Mouse (Mus musculus): ENCODE measurements around the gene Mroh2a. TPM values are rescaled to one million over a fixed set of nuclear protein-coding genes. Genes with fewer than 3 reads are reported as not detected.

Gene Mroh2a
- polyA plus RNA-seq, 1 experiment from 2014 or later, result 0.68 TPM

DNA sequence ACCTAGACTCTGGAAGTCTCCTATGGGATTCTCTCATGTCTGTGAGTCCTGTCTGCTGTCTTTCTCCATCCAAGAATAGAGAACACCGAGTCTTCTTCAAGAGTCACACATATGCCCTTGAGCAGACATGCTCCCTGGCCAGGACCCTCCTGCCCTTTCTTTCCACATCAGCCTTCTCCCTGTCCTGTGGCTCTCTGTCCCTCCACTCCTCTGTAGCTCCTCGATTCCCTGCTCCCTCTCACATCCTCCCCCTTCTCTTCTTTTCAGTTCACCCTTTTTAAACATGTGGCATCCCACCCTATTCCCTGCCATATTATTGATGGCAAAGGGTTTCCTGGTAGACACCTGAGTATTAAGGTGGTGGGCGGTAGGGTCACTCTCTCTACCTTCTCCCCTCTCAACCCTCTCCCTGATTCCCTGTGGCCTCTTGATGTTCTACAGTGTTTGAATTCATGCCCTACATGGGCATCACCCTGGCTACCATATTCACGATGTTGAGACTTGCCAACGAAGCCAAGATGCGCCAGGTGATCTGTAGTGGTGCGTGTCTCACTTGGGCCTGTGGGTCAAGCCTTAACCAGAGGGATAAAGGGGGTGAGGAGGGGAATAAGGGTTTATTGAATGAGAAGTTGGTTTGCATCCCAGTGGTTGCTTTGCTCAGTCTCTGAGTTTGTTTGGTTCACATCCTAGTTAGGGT is 5.2 kb downstream of the Mroh2a start:
- no peaks in the 10 kb centered on the region for H3K4me1 ChIP-seq (replicated peaks)
- 69% methylated on average over 7 of the region's 7 CpGs for whole genome bisulfite sequencing

DNA sequence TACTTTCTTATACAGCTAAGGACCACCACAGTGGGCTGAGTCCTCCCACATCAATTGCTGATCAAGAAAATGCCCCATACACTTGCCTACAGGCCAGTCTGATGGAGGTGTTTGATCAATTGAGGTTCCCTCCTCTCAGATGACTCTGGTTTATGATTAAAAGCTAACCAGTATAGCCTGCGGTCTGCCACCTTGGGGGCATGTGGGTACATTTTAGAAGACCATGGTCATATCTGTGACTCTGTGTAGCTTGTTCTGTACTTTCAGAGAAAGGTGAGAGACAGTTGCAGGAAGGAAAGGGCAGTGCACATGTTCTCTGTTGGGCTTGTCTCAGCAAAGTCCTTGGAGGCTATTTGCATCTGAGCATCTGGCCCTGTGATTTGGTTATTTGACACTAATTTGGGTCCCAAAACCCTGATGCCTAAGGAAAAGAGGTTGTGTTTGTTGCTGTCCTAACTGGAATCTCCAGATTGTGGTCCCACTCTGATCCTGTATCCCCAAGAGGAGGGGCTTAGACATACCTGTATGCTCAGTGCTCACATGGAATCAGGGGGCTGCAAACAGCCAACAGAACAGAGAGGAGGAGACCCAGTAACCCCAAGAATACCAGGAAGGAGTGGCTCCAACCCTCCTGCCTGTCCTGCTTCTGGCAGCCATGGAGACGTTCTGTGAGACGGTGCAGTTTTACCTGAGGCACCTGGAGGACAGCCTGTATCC is 6.0 kb downstream of the Mroh2a start:
- Histone ChIP-seq H3K9ac (no peak overlapping the region), H3K4me3 (no peak overlapping the region), H3K4me2 (no peak overlapping the region), H3K27me3 (no peaks in the 10 kb centered on the region), H3K27ac (replicated peaks) (no peak overlapping the region), H3K4me1 (replicated peaks) (no peaks in the 10 kb centered on the region), H3K36me3 (no peaks in the 10 kb centered on the region), H3K9me3 (peaks cover 97% of the 10 kb centered on the region)
- WGBS, result 57% methylated on average over 3 of the region's 3 CpGs
- ATAC-seq (ENCODE audit: low read depth), result no peak

More for the DNA sequence above, 5.2 kb downstream of the Mroh2a start:
- Histone ChIP-seq H3K9ac (no peak overlapping the region), H3K27me3 (no peaks in the 10 kb centered on the region), H3K27ac (replicated peaks) (no peak overlapping the region), H3K4me2 (no peak overlapping the region), H3K4me3 (no peak overlapping the region), H3K9me3 (peaks cover 97% of the 10 kb centered on the region), H3K36me3 (no peaks in the 10 kb centered on the region)
- ATAC-seq (ENCODE audit: low read depth), result no peak

DNA sequence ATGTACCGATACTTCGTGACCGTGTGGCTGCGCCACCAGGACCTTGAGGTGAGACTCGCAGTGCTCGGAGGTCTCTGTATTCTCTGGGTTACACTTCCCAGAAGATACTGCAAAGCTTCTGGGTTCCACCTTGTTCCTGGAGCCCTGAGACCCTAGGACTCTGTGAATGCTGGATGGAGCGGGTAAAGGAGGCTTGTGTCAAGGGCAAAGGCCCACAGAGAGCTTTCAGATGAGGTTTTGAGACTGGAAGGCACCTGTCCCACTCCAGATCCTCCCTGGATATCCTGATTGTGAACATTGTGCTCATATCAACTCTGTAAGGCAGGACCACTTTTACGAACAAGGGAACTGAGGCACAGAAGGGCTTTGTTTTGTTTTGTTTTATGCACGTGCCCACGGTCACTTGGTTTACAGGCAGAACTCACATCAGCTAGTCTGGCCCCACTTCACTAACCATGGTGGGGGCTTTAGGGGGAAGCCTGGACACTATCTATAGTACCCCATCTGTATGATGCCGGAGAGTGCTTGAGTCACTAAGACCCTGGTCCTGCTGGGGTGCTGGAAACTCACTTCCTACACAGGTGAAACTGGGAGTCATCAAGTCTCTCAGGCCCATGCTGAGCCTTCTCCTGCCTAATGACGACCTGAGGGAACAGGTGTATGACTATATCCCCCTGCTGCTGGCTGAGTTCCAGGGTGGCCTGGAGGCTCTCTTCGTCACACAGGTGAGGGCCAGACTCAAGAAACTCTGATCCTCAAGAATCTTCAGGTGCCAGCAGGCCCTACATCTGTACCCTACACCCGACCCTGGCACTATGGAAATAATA is 6.8 kb downstream of the Mroh2a start:
- H3K36me3 ChIP-seq, result no peaks in the 10 kb centered on the region
- H3K27me3 ChIP-seq, result no peaks in the 10 kb centered on the region
- no peaks in the 10 kb centered on the region for H3K4me1 ChIP-seq (replicated peaks)
- no peak overlapping the region for H3K4me2 ChIP-seq
- ATAC-seq (ENCODE audit: low read depth), result no peak
- no peak overlapping the region for H3K9ac ChIP-seq
- H3K9me3 ChIP-seq, result peaks cover 97% of the 10 kb centered on the region
- H3K27ac ChIP-seq (replicated peaks), result no peak overlapping the region
- no peak overlapping the region for H3K4me3 ChIP-seq
- 69% methylated on average over 14 of the region's 14 CpGs for WGBS

DNA sequence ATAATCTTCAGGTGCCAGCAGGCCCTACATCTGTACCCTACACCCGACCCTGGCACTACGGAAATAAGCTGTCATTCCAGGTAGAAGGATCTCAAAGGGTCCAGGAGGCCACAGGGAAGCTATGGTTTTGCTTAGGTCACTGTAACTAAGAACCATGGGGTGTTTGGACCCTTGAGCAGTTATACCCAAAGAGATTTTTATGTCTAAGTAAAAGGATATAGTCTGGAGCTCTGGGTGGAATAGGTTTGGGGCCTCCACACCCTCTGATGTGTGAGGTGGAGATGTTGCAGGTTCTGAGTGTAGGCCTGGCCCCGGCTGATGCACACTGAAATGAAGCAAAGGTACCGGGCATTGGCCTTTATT is 7.4 kb downstream of the Mroh2a start:
- Histone ChIP-seq H3K27ac (replicated peaks) (no peak overlapping the region), H3K4me1 (replicated peaks) (no peaks in the 10 kb centered on the region), H3K9me3 (peaks cover 97% of the 10 kb centered on the region), H3K4me2 (no peak overlapping the region), H3K27me3 (no peaks in the 10 kb centered on the region), H3K4me3 (no peak overlapping the region), H3K36me3 (no peaks in the 10 kb centered on the region), H3K9ac (no peak overlapping the region)
- 68% methylated on average over 4 of the region's 4 CpGs for WGBS
- no peak for ATAC-seq (ENCODE audit: low read depth)

DNA sequence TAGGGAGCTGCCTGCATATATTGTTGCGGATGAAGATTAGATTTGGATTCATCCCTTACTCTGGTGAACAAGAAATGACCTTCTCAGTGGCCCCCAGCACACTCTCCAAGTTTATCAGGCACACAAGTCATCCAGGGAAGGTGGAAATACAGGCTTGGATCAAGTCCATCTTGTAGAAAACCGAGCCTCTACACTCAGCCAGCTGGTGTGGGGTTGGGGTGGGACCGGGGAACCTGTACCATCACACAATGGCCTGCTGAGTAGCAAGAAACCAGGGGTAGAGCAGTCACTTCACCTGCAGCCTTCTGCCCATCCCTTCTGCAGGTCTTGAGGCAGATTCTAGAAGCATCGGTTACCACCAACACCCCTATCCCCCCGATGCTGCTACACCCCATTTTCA is 7.9 kb downstream of the Mroh2a start:
- no peak overlapping the region for H3K4me3 ChIP-seq
- H3K4me2 ChIP-seq, result no peak overlapping the region
- 45% methylated on average over 5 of the region's 5 CpGs for WGBS

DNA sequence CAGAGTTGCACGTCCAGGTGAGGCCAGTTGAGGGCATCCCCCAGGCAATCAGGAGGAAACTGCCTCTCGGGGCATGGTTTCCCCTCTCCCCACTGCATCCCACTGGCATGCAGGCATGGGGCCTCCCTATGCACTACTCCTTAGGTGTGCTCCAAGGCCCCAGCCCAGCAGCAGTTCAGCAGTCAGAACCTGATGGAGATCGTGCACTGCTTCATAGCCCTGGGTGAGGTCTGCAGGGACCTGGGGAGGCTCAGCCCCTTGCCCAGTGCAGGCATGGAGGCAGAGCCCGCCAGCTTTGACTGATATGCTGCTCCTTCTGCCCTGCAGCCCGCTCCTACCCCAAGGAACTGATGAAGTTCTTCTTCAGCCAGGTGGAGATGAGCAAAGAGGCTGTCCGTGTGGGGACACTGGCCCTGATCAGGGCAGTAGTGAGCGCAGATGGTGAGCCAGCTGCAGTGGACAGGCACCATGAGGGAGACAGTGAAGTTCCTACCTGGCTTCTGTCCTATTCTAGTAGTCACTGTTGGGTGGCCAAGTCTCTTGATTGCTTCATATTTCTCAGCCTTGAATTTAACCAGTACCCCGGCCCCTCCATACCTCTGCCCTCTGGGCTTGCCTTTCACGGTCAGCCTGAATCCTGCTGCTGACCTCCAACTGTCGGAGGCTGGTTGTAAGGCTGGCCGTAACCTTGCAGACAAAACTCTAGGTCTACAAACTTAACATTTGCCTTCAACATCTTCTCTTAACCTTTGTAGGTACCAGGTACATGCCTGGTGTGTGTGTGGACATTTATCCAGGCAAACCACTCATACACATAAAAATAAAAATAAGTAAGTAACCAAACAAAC is 8.5 kb downstream of the Mroh2a start:
- Histone ChIP-seq H3K4me3 (no peak overlapping the region), H3K27ac (replicated peaks) (no peak overlapping the region), H3K36me3 (no peaks in the 10 kb centered on the region), H3K9ac (no peak overlapping the region), H3K4me2 (no peak overlapping the region), H3K9me3 (peaks cover 97% of the 10 kb centered on the region), H3K27me3 (no peaks in the 10 kb centered on the region), H3K4me1 (replicated peaks) (no peaks in the 10 kb centered on the region)
- WGBS, result 66% methylated on average over 11 of the region's 11 CpGs
- ATAC-seq (ENCODE audit: low read depth), result no peak

More for the DNA sequence above, 7.9 kb downstream of the Mroh2a start:
- Histone ChIP-seq H3K36me3 (no peaks in the 10 kb centered on the region), H3K27ac (replicated peaks) (no peak overlapping the region), H3K9me3 (peaks cover 97% of the 10 kb centered on the region), H3K4me1 (replicated peaks) (no peaks in the 10 kb centered on the region), H3K27me3 (no peaks in the 10 kb centered on the region), H3K9ac (no peak overlapping the region)
- no peak for ATAC-seq (ENCODE audit: low read depth)

DNA sequence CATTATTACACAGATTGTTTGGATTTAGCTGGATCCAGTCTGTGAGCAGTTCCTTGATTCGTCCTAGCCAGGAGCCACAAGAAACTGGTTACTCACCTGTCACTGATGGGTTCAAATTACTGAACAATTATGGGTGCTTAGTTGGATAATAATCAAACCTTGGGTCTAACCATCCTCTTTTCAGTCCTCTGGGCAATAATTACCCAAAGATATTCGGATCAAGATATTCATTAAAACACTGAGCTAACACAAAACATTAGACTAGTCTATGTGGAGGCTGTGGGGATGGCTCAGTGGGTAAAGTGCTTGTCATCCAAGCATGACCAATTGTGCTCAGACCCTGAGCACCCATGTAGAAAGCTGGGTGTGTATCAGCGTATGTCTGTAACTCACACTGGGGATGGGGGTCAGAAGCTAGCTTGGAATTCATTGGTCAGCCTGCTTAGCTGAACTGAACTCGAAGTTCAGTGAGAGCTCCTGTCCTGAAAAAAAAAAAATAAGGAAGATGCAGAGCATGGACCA is 9.2 kb downstream of the Mroh2a start:
- 64% methylated on average over 4 of the region's 4 CpGs for WGBS
- Histone ChIP-seq H3K27ac (replicated peaks) (no peak overlapping the region), H3K9ac (no peak overlapping the region), H3K4me1 (replicated peaks) (no peaks in the 10 kb centered on the region), H3K36me3 (no peaks in the 10 kb centered on the region), H3K4me3 (no peak overlapping the region), H3K27me3 (no peaks in the 10 kb centered on the region), H3K4me2 (no peak overlapping the region), H3K9me3 (peaks cover 97% of the 10 kb centered on the region)
- ATAC-seq (ENCODE audit: low read depth), result no peak

DNA sequence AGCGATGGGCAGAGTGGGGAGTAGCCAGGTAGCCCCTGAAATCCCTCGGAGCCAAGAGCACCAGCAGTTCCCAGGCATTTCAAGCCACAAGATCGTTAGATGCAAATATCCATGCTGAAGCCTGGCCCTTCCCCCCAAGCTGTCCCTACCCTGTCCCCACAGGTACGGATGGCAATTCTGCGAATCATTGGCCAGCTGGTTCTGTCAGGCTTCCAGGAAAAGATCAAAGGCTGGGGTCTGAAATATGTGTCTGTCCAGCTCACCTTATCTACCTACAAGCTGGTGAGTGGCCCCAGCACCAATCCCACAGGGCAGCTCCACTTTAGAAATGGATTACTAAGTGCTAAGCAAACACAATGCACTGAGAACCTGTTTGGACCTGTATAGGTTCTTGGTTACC is 10.5 kb downstream of the Mroh2a start:
- 79% methylated on average over 5 of the region's 5 CpGs for WGBS
- no peaks in the 10 kb centered on the region for H3K4me1 ChIP-seq (replicated peaks)
- no peak for ATAC-seq (ENCODE audit: low read depth)
- H3K9ac ChIP-seq, result no peak overlapping the region
- no peaks in the 10 kb centered on the region for H3K36me3 ChIP-seq
- peaks cover 97% of the 10 kb centered on the region for H3K9me3 ChIP-seq
- no peaks in the 10 kb centered on the region for H3K27me3 ChIP-seq
- H3K4me2 ChIP-seq, result no peak overlapping the region
- H3K4me3 ChIP-seq, result no peak overlapping the region
- no peak overlapping the region for H3K27ac ChIP-seq (replicated peaks)

DNA sequence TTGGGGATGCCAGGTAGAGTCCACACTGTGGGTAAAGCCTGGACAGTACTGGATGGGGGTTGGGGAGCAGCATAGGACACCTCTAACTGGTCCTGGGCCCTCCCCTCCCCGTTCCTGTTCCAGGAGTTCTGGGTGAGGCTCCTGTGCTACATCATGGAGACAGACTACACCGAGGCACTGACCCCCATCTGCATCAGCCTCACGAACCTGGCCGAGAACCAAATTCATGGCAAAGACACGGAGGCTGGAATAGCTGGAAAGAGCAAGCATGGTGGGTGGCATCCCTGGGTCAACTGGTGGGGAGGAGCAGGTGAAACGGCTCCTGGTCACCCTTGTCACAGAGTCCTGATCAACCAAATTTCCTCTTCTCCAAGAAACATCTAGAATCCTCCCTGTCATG is 12.0 kb downstream of the Mroh2a start:
- 80% methylated on average over 6 of the region's 6 CpGs for WGBS
- peaks cover 96% of the 10 kb centered on the region for H3K9me3 ChIP-seq
- no peak overlapping the region for H3K4me2 ChIP-seq
- no peak for ATAC-seq (ENCODE audit: low read depth)
- H3K36me3 ChIP-seq, result no peaks in the 10 kb centered on the region
- no peak overlapping the region for H3K27ac ChIP-seq (replicated peaks)
- no peak overlapping the region for H3K4me3 ChIP-seq
- H3K9ac ChIP-seq, result no peak overlapping the region
- no peaks in the 10 kb centered on the region for H3K27me3 ChIP-seq
- H3K4me1 ChIP-seq (replicated peaks), result no peaks in the 10 kb centered on the region

DNA sequence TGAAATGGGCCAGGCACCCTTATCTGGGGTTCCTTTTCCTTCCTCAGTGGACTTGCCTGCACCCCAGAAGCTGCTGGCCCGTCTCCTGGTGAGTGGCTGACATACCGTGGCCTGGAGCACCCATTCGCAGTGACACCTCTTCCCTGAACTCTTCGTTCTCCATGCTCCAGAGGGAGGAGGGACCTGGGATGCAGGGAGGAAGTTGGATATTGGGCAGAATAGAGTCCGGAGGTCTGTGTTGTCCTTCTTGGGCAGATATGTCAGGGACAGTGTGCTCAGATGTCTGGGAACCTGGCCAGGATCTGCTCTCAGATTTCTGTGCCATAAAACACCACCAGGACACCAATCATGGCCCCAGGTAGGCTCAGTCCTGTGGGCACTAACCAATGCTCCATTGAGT is 13.3 kb downstream of the Mroh2a start:
- WGBS, result 72% methylated on average over 5 of the region's 5 CpGs
- H3K4me2 ChIP-seq, result no peak overlapping the region
- H3K27ac ChIP-seq (replicated peaks), result no peak overlapping the region
- ATAC-seq (ENCODE audit: low read depth), result no peak
- H3K9me3 ChIP-seq, result peaks cover 96% of the 10 kb centered on the region
- no peak overlapping the region for H3K9ac ChIP-seq
- H3K4me1 ChIP-seq (replicated peaks), result no peaks in the 10 kb centered on the region
- H3K36me3 ChIP-seq, result no peaks in the 10 kb centered on the region
- H3K4me3 ChIP-seq, result no peak overlapping the region
- H3K27me3 ChIP-seq, result no peaks in the 10 kb centered on the region

DNA sequence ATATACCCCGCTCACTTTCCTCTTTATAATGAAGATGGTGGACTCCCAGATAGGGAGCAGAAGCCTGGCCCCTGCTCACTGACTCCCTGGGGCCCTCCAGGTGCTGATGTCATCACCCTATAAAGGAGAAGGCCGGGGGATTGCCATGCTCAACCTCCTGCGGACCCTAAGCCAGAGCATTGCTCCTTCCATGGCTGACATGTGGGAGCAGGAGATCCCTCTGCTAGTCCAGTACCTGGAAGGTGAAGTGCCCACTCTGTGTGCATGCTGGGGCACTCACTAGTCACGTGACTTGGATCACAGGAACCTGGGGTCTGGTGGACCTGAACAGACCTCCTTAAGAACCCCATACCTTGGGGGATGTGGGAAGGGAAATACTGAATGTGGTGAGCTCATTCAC is 13.8 kb downstream of the Mroh2a start:
- Histone ChIP-seq H3K4me2 (no peak overlapping the region), H3K36me3 (no peaks in the 10 kb centered on the region), H3K27ac (replicated peaks) (no peak overlapping the region), H3K9ac (no peak overlapping the region), H3K4me1 (replicated peaks) (no peaks in the 10 kb centered on the region), H3K9me3 (peaks cover 96% of the 10 kb centered on the region), H3K4me3 (no peak overlapping the region), H3K27me3 (no peaks in the 10 kb centered on the region)
- no peak for ATAC-seq (ENCODE audit: low read depth)
- 77% methylated on average over 4 of the region's 4 CpGs for WGBS

Data from neural tube, embryonic 13.5 days (tissue).